Mouse (Mus musculus) gastrocnemius, adult 2 months (tissue): ENCODE results near the gene Unc5cl. TPM values are rescaled to one million over a fixed set of nuclear protein-coding genes. Genes with fewer than 3 reads are reported as not detected.

Experiments
- DNase-seq: peaks from one replicate; pipeline ENCODE4 v3.0.0; 2022
- H3K27ac ChIP-seq: fragments of 200-600 bp; 2 replicates; pipeline ENCODE4 v1.8.1; 2022; ENCODE audit warnings: mild to moderate bottlenecking
- H3K4me3 ChIP-seq: fragments of 200-600 bp; 2 replicates; pipeline ENCODE4 v1.8.1; 2022; ENCODE audit warnings: mild to moderate bottlenecking, moderate library complexity
- CTCF ChIP-seq: fragments of 200-600 bp; IDR thresholded peaks from 2 replicates; pipeline ENCODE4 v1.8.1; 2022; ENCODE audit warnings: antibody characterized with exemption, mild to moderate bottlenecking, moderate library complexity
- intact Hi-C: fragments of 180-260 bp; cut with DNase I; formaldehyde crosslinking; loops from one replicate; pipeline ENCODE4 v1.15.1; 2025
- long read RNA-seq, 2 experiments: library from polyadenylated mRNA; stranded (forward); transcript quantifications; one replicate each; pipeline ENCODE4 v2.0.0; 2021
- total RNA-seq, 2 experiments: library from RNA; stranded (reverse); gene quantifications; 2 replicates each; pipeline ENCODE4 v1.2.3; 2021

Gene Unc5cl
- total RNA-seq, result not detected
- long read RNA-seq, experiment 1, result 0 reads
- long read RNA-seq, experiment 2, result 0 reads

GRCm38 (mm10) chr17:48454688-48455087 is at the start of gene Unc5cl:
Gene Unc5cl, plus strand, starts transcription at chr17:48454901.
- DNase-seq, result no peak
- no peak for TF ChIP-seq CTCF
- no peak within 1 kb of the TSS for H3K27ac ChIP-seq
- no peak within 1 kb of the TSS for H3K4me3 ChIP-seq
- intact Hi-C loops, result no loop called here

GRCm38 (mm10) chr17:48407154-48407553 is 47.5 kb upstream of the Unc5cl start:
- intact Hi-C loops, result no loop called here
- TF ChIP-seq CTCF, result no peak
- no peak overlapping the region for H3K4me3 ChIP-seq

GRCm38 (mm10) chr17:48407910-48408525 is 46.7 kb upstream of the Unc5cl start:
- intact Hi-C loops, result no loop called here
- H3K27ac ChIP-seq, result peak overlapping the region; percentile 98
- TF ChIP-seq CTCF, result no peak
- no peak for DNase-seq
- H3K4me3 ChIP-seq, result peak overlapping the region; percentile 85

More at GRCm38 (mm10) chr17:48407154-48407553, 47.5 kb upstream of the Unc5cl start:
- no peak overlapping the region for H3K27ac ChIP-seq
- DNase-seq, result no peak

- intact Hi-C loops, result no loop called here
- DNase-seq, result peak; percentile 85
Observed at GRCm38 (mm10) chr17:48408526-48409291, 46.0 kb upstream of the Unc5cl start.

GRCm38 (mm10) chr17:48409380-48410298 is 45.1 kb upstream of the Unc5cl start, which contains the start of the genes Nfya and Oard1:
Gene Nfya, minus strand, starts transcription at chr17:48409906.
Gene Oard1, plus strand, starts transcription at chr17:48410014.
- H3K27ac ChIP-seq, result peak within 1 kb of the TSS; percentile 98
- peak; percentile 100 for DNase-seq
- H3K4me3 ChIP-seq, result peak within 1 kb of the TSS; percentile 85
- no peak for TF ChIP-seq CTCF
- intact Hi-C loops, result no loop called here

More at GRCm38 (mm10) chr17:48408526-48409291, 46.0 kb upstream of the Unc5cl start:
- Histone ChIP-seq H3K4me3 (peak overlapping the region; percentile 85), H3K27ac (peak overlapping the region; percentile 98)
- no peak for TF ChIP-seq CTCF

GRCm38 (mm10) chr17:48410299-48410785 is 44.4 kb upstream of the Unc5cl start:
- no peak for TF ChIP-seq CTCF
- H3K4me3 ChIP-seq, result peak overlapping the region; percentile 85
- intact Hi-C loops, result no loop called here
- H3K27ac ChIP-seq, result peak overlapping the region; percentile 98
- DNase-seq, result no peak

GRCm38 (mm10) chr17:48411241-48411640 is 43.5 kb upstream of the Unc5cl start:
- intact Hi-C loops, result no loop called here
- peak overlapping the region; percentile 85 for H3K4me3 ChIP-seq
- DNase-seq, result no peak
- no peak for TF ChIP-seq CTCF
- peak overlapping the region; percentile 98 for H3K27ac ChIP-seq

GRCm38 (mm10) chr17:48416011-48416410 is 38.7 kb upstream of the Unc5cl start:
- intact Hi-C loops, result loop anchor here (2.0 to 5.0 kb wide), 3 partner anchors 21 to 186 kb away; no protein-coding TSS in a partner anchor
- DNase-seq, result no peak
- no peak for TF ChIP-seq CTCF
- no peak overlapping the region for H3K4me3 ChIP-seq
- H3K27ac ChIP-seq, result peak overlapping the region; percentile 44; the same call in 1 of the 2 replicates

- TF ChIP-seq CTCF, result peak; percentile 74
- no peak overlapping the region for H3K4me3 ChIP-seq
- DNase-seq, result peak; percentile 59
- H3K27ac ChIP-seq, result peak overlapping the region; percentile 44; the same call in 1 of the 2 replicates
- intact Hi-C loops, result loop anchor here (2.0 to 5.0 kb wide), 3 partner anchors 20 to 186 kb away; no protein-coding TSS in a partner anchor
Observed at GRCm38 (mm10) chr17:48416425-48417195, 38.1 kb upstream of the Unc5cl start.

- DNase-seq, result no peak
- H3K4me3 ChIP-seq, result no peak overlapping the region
- intact Hi-C loops, result loop anchor here (2.0 to 5.0 kb wide), 3 partner anchors 19 to 185 kb away; no protein-coding TSS in a partner anchor
- no peak for TF ChIP-seq CTCF
- H3K27ac ChIP-seq, result no peak overlapping the region
Observed at GRCm38 (mm10) chr17:48417521-48417920, 37.2 kb upstream of the Unc5cl start.

GRCm38 (mm10) chr17:48418174-48418573 is 36.5 kb upstream of the Unc5cl start:
- no peak overlapping the region for H3K4me3 ChIP-seq
- DNase-seq, result no peak
- peak overlapping the region; percentile 13; the same call in 1 of the 2 replicates for H3K27ac ChIP-seq
- intact Hi-C loops, result loop anchor here (5.0 kb wide), 1 partner anchor 184 kb away; no protein-coding TSS in a partner anchor
- TF ChIP-seq CTCF, result no peak
